Mouse (Mus musculus) ES-E14 (cell line): Measurements from ENCODE around the gene Rpa1. TPM values are rescaled to one million over a fixed set of nuclear protein-coding genes. Genes with fewer than 3 reads are reported as not detected.
"Not testable (repeated sequence)": the region's sequence is repeated elsewhere in the genome, so short reads cannot be mapped to it uniquely, and the experiment has no call there.

Experiments
- DNase-seq: peaks from one replicate; pipeline ENCODE4 v3.0.0-alpha.2; 2013; ENCODE audit warnings: low read depth, low spot score
- H3K27ac ChIP-seq: 2 replicates; pipeline ENCODE4 v1.5.1; 2012; ENCODE audit warnings: low read depth, mild to moderate bottlenecking, low read length, moderate library complexity, mixed read lengths; ENCODE audit not compliant: poor library complexity, insufficient read depth, severe bottlenecking
- H3K36me3 ChIP-seq: 2 replicates; pipeline ENCODE4 v1.6.1; 2012; ENCODE audit warnings: mild to moderate bottlenecking, low read length, moderate library complexity, mixed read lengths; ENCODE audit not compliant: control insufficient read depth, poor library complexity, insufficient read depth, severe bottlenecking
- H3K4me1 ChIP-seq, 2 experiments: fragments of 150-350 bp in 1 of 2; sonication (generic) in 1 of 2; 2 replicates each; pipeline ENCODE4 v1.6.1; 2012; ENCODE audit warnings: low read length in 2 of 2, mild to moderate bottlenecking in 1 of 2, mixed read lengths in 1 of 2; ENCODE audit not compliant: control insufficient read depth in 2 of 2, insufficient read depth in 2 of 2, poor library complexity in 1 of 2
- H3K4me3 ChIP-seq, 2 experiments: fragments of 150-350 bp in 1 of 2; sonication (generic) in 1 of 2; 2 replicates each; pipeline ENCODE4 v1.5.1; 2012; ENCODE audit warnings: low read length in 2 of 2, low read depth in 1 of 2, mild to moderate bottlenecking in 1 of 2, mixed read lengths in 1 of 2; ENCODE audit not compliant: insufficient read depth in 1 of 2, poor library complexity in 1 of 2, severe bottlenecking in 1 of 2
- H3K9ac ChIP-seq: 2 replicates; pipeline ENCODE4 v1.6.1; 2012; ENCODE audit warnings: low read depth, mild to moderate bottlenecking, low read length, mixed read lengths; ENCODE audit not compliant: poor library complexity, insufficient read depth, severe bottlenecking
- H3K9me3 ChIP-seq: fragments of 150-350 bp; sonication (generic); 2 replicates; pipeline ENCODE4 v1.6.1; 2012; ENCODE audit warnings: low read depth, mild to moderate bottlenecking, low read length; ENCODE audit not compliant: control insufficient read depth, insufficient read depth
- CHD2 ChIP-seq: IDR thresholded peaks from 2 replicates; pipeline ENCODE4 v1.6.1; 2014; ENCODE audit warnings: mild to moderate bottlenecking, low read depth, low read length, inconsistent platforms
- HCFC1 ChIP-seq: IDR thresholded peaks from 2 replicates; pipeline ENCODE4 v1.6.1; 2012; ENCODE audit warnings: low read length, inconsistent platforms, borderline replicate concordance; ENCODE audit not compliant: insufficient read depth
- MAFK ChIP-seq: IDR thresholded peaks from 2 replicates; pipeline ENCODE4 v1.6.1; 2014; ENCODE audit warnings: mild to moderate bottlenecking, low read depth, low read length, inconsistent platforms; ENCODE audit not compliant: insufficient read depth
- ZC3H11A ChIP-seq: IDR thresholded peaks from 2 replicates; pipeline ENCODE4 v1.6.1; 2012; ENCODE audit warnings: low read depth, mild to moderate bottlenecking, inconsistent platforms, low read length, borderline replicate concordance
- ZNF384 ChIP-seq: IDR thresholded peaks from 2 replicates; pipeline ENCODE4 v1.6.1; 2012; ENCODE audit warnings: low read depth, low read length, inconsistent platforms
- in situ Hi-C, 2 experiments: fragments of 600-800 bp; cut with MboI; formaldehyde crosslinking; loops; one replicate each; pipeline ENCODE4 v1.15.1; 2025; ENCODE audit warnings: low sequenced_read_pairs in 2 of 2, inconsistent platforms in 1 of 2; ENCODE audit not compliant: unreplicated experiment in 2 of 2
- total RNA-seq: library from RNA; depleted of rRNA; stranded (reverse); fragments of 300-350 nt; gene quantifications from 2 replicates; pipeline ENCODE4 v1.2.3, GENCODE M21; 2012

Gene Rpa1
- total RNA-seq, 1 experiment = 317 TPM

DNA sequence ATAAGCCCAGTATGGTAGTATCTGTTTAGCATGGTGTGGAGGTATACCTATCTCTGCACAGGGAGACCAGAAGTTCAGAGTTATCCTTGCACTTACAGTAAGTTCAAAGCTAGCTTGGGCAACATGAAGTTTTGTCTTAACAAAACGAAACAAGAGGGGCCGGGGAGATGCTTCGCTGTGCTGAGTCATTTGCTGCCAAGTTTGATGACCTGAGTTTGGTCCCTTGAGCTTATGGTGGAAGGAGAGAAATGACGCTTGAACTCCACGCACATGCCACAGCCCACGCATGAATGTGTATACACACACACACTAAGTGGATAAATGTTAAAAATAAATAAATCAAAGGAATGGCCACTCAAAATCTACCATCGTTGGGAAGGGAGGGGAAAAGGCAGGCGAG lies 59.6 kb downstream of the Rpa1 start:
- Histone ChIP-seq H3K9me3 (no peaks in the 10 kb centered on the region), H3K27ac (no peak overlapping the region), H3K36me3 (no peaks in the 10 kb centered on the region), H3K4me3 (no peak overlapping the region), H3K4me1 (peaks cover 2 to 16% of the 10 kb centered on the region in 2 experiments; a peak in 3 of 4 replicates), H3K9ac (no peak overlapping the region)
- no peak for DNase-seq
- TF ChIP-seq ZC3H11A (no peak), HCFC1 (no peak), ZNF384 (no peak), MAFK (no peak), CHD2 (no peak)
- in situ Hi-C loops = no loop called here

DNA sequence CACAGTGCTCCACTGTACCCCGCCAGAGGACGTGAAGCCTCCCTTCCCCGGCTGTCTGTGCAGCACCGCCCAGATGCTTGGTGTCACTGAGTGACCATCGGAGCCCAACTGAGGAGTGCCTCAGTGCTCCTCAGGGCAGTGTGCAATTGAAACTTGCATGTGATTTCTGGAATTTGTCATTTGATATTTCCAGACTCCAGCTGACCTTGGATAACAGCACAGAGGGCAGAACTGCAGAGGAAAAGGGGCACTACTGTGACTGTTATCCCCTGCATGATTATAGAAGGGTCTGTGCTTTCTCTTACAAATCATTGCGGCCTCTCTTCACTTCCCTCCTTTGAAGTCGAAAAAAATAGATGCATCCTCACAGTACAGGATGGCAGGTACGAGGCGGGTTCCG lies 60.2 kb downstream of the Rpa1 start:
- DNase-seq = no peak
- Histone ChIP-seq H3K4me3 (no peak overlapping the region), H3K27ac (no peak overlapping the region), H3K4me1 (peaks cover 2 to 13% of the 10 kb centered on the region in 2 experiments; a peak in 3 of 4 replicates), H3K9ac (no peak overlapping the region), H3K36me3 (no peaks in the 10 kb centered on the region), H3K9me3 (no peaks in the 10 kb centered on the region)
- in situ Hi-C loops = no loop called here
- no peak for TF ChIP-seq ZC3H11A
- no peak for TF ChIP-seq MAFK
- TF ChIP-seq HCFC1 = no peak
- no peak for TF ChIP-seq ZNF384
- no peak for TF ChIP-seq CHD2

DNA sequence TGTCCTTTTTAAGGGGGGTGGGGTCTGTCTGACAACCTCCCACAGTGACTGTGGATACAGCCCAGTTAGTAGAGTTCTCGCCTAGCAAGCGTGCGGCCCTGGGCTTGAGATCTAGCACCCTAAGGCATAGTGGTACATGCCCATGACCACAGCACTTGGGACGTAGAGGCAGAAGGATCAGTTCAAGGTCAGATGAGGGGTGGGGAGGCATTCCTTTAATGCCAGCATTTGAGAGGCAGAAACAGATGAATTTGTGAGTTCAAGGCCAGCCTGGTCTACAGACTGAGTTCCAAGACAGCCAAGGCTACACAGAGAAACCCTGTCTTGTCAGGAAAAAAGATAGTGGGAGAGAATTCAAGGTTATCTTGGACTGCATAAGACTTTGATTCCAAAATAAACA lies 61.3 kb downstream of the Rpa1 start:
- H3K4me1 ChIP-seq = peaks cover 0 to 13% of the 10 kb centered on the region in 2 experiments; a peak in 3 of 4 replicates
- no peak overlapping the region for H3K4me3 ChIP-seq
- no peak overlapping the region for H3K9ac ChIP-seq
- in situ Hi-C loops = no loop called here
- H3K9me3 ChIP-seq = no peaks in the 10 kb centered on the region
- H3K27ac ChIP-seq = no peak overlapping the region
- DNase-seq = no peak
- no peaks in the 10 kb centered on the region for H3K36me3 ChIP-seq
- TF ChIP-seq MAFK = no peak
- TF ChIP-seq HCFC1 = no peak
- no peak for TF ChIP-seq ZC3H11A
- no peak for TF ChIP-seq ZNF384
- TF ChIP-seq CHD2 = no peak

DNA sequence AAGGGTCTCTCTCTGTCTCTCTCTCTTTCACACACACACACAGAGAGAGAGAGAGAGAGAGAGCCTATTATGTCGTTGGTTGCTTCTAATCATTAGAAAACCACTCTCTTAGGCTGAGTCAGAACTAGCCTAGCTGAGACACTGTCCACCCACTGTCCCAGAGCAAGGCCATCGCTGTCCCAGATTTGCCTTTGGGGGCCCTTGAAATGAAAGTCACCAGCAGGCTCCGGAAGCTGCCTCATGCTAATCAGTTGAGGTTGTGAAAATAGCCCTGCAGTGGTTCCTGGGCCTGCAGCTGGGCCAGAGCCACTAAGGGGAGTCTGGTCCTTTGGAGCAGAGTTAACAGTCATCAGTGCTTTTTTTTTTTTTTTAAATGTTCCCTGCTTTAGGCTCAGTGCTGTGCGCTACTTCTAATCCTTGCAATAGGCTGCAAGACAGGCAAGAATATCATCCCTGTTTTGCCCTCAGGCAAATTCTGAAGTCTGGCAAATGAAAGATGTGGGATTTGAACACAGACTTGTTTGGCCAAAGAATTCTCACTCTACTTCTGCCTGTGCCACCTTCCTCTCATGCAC lies 62.1 kb downstream of the Rpa1 start:
- Histone ChIP-seq H3K27ac (no peak overlapping the region), H3K36me3 (no peaks in the 10 kb centered on the region), H3K9ac (no peak overlapping the region), H3K4me1 (peaks cover 0 to 17% of the 10 kb centered on the region in 2 experiments; a peak in 3 of 4 replicates), H3K4me3 (no peak overlapping the region), H3K9me3 (no peaks in the 10 kb centered on the region)
- in situ Hi-C loops = no loop called here
- TF ChIP-seq HCFC1 (no peak), CHD2 (no peak), MAFK (no peak), ZNF384 (no peak), ZC3H11A (no peak)
- no peak for DNase-seq

DNA sequence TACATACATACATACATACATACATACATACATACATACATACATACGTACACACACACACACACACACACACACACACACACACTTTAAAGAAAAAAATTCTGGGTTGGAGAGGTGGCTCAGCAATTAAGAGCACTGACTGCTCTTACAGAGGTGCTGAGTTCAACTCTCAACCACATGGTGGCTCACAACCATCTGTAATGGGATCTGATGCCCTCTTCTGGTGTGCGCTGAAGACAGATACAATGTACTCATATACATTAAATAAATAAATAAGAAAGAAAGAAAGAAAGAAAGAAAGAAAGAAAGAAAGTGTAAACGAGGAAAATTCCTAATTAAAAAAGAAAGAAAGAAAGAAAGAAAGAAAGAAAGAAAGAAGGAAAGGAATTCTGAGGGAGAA lies 64.3 kb downstream of the Rpa1 start:
- H3K9me3 ChIP-seq, H3K36me3 ChIP-seq, H3K4me3 ChIP-seq, in situ Hi-C loops, H3K9ac ChIP-seq, H3K27ac ChIP-seq, DNase-seq: not testable (repeated sequence)
- peaks cover 0 to 33% of the 10 kb centered on the region in 2 experiments; a peak in 3 of 4 replicates for H3K4me1 ChIP-seq
